Mouse (Mus musculus) cerebellum, adult 2 months (tissue): ENCODE data around the gene Ror1. TPM values are rescaled to one million over a fixed set of nuclear protein-coding genes. Genes with fewer than 3 reads are reported as not detected.

Experiments
- DNase-seq, 2 experiments: peaks; one replicate each; pipeline ENCODE4 v3.0.0; 2021
- H3K27ac ChIP-seq: fragments of 200-500 bp; 2 replicates; pipeline ENCODE4 v1.5.1; 2012; ENCODE audit warnings: low read length, control low read depth, inconsistent platforms; ENCODE audit not compliant: insufficient read depth
- H3K27me3 ChIP-seq: fragments of 200-500 bp; 2 replicates; pipeline ENCODE4 v1.6.1; 2012; ENCODE audit warnings: inconsistent platforms, mild to moderate bottlenecking, low read length, moderate library complexity; ENCODE audit not compliant: control insufficient read depth, insufficient read depth
- H3K4me1 ChIP-seq: fragments of 200-500 bp; 2 replicates; pipeline ENCODE4 v1.6.1; 2011; ENCODE audit warnings: low read length; ENCODE audit not compliant: control insufficient read depth, insufficient read depth
- H3K4me3 ChIP-seq: fragments of 200-500 bp; replicated peaks from 2 replicates; pipeline ENCODE3; 2011; ENCODE audit warnings: mild to moderate bottlenecking, low read depth, low read length, control low read depth; ENCODE audit not compliant: insufficient read depth
- CTCF ChIP-seq: fragments of 200-500 bp; IDR thresholded peaks from 2 replicates; pipeline ENCODE4 v1.5.1; 2011; ENCODE audit warnings: low read depth, mild to moderate bottlenecking, control low read depth, low read length, moderate library complexity, borderline replicate concordance; ENCODE audit not compliant: insufficient read depth
- POLR2A ChIP-seq: fragments of 200-500 bp; IDR thresholded peaks from 2 replicates; pipeline ENCODE4 v1.6.1; 2011; ENCODE audit warnings: low read length, control low read depth, borderline replicate concordance; ENCODE audit not compliant: insufficient read depth
- WGBS: fragments of 180-500 bp; shearing (Covaris S2); methylation state at CpG from one replicate; pipeline ENCODE4 v1.1.7; 2018; 5-methylcytosine and 5-hydroxymethylcytosine counted together
- polyA plus RNA-seq: library from polyadenylated mRNA; depleted of rRNA; stranded (reverse); fragments of >200 nt; gene quantifications from 2 replicates; pipeline ENCODE4 v1.2.3, GENCODE M21; 2012

The Ror1 gene
- polyA plus RNA-seq, 1 experiment = 3.8 TPM

DNA sequence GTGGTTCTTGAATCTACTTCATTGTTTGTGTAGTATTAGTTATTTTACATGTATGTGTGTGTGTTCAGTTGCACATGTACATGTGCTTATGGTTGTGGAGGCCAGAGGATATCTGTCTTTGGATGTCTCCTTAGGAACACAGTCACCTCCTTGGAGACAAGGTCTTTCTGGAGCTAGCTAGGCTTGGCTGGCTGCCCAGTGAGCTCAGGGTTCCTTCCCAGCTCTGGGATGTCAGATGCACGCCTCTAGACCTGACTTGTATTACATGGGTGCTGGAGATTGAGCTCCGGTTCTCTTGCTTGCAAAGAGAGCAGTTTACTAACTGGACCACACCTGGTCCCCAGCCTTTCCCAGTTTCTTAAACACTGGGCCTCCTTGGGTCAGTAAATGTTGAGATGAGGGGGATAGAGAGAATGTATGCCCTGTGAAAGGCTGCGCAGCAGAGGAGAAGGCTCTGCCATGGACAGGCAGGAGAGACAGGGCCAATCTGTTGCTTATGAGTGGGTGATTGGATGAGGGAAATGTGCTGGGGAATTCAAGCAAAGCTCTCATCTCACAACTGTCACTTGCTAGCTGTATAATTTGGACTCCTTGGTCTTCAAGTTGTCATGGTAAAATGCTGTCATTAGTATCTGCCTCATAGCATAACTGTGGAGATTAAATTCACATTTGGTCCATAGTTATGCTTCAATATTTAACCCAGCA, 35.3 kb downstream of the Ror1 start:
- WGBS = 71% methylated on average over 3 of the region's 3 CpGs
- TF ChIP-seq CTCF = no peak
- no peak for TF ChIP-seq POLR2A
- Histone ChIP-seq H3K4me1 (peaks cover 29% of the 10 kb centered on the region), H3K27ac (no peak overlapping the region), H3K4me3 (no peak overlapping the region), H3K27me3 (no peaks in the 10 kb centered on the region)
- DNase-seq = peak in 1 of 2 experiments; percentile 28

DNA sequence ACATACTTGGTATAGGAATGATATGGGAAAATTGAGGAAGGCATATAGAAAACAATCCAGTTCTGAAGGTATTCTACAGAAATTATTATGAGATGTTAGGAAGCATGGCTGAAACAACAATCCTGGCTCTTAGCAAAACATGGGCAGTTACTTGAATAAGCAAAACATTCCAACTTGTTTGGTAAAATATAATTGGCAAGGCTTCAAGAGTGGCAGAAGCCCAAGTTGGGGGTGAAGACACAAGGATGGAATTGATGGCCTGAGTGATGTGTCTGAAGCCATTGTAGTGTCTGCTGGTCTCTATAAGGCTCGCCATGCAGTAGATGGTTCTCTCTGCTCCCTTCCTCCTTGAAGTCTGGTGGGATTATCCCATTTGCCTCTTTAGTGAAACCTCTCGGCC, 35.9 kb downstream of the Ror1 start:
- no peak overlapping the region for H3K27ac ChIP-seq
- DNase-seq = no peak
- H3K4me1 ChIP-seq = peaks cover 26% of the 10 kb centered on the region
- TF ChIP-seq CTCF = no peak
- no peak for TF ChIP-seq POLR2A
- H3K4me3 ChIP-seq = no peak overlapping the region
- no peaks in the 10 kb centered on the region for H3K27me3 ChIP-seq
- 99% methylated on average over 2 of the region's 2 CpGs for WGBS

DNA sequence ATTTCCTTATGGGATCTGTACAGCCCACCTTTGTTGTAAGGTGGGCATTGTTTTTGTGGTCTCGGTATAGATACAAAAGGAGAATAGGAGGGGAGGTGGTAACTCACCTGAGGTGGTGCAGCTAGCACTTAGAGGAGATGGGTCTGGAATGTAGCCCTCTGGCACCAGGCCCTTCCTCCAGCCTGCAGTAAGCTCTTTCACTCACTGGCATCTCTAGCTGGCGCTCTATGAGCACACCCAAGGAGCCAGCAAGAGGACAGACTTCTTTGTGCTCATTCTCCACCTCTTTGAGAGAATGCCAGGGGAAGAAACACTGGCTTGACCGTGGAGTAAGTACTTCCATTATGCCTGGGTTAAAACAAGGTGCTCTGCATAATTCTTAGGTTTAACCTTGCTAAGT, 36.7 kb downstream of the Ror1 start:
- no peaks in the 10 kb centered on the region for H3K27me3 ChIP-seq
- DNase-seq = peak in 1 of 2 experiments; percentile 55
- no peak overlapping the region for H3K4me3 ChIP-seq
- no peak for TF ChIP-seq POLR2A
- no peak for TF ChIP-seq CTCF
- H3K4me1 ChIP-seq = peaks cover 19% of the 10 kb centered on the region
- no peak overlapping the region for H3K27ac ChIP-seq
- WGBS = 53% methylated on average over 3 of the region's 3 CpGs

DNA sequence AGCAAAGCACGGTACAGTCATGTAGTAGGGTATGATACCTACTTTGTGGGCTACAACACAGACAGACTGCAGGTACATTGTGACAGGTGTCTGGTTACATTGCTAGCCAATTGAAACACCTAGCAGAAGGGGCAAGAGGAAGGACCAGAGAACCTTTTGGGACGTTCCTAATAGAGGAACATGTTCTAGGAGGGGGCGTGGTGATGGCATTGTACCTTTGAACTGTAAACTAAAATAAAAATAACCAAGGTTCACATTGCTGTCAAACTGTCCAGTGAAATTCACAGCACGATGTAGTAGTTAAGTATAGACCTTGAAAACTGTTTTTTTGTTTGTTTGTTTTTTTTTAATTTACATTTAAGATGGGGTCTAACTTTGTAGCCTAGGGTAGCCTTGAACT, 40.5 kb downstream of the Ror1 start:
- TF ChIP-seq CTCF = no peak
- TF ChIP-seq POLR2A = no peak
- 96% methylated on average over 4 of the region's 4 CpGs for WGBS
- DNase-seq = no peak

DNA sequence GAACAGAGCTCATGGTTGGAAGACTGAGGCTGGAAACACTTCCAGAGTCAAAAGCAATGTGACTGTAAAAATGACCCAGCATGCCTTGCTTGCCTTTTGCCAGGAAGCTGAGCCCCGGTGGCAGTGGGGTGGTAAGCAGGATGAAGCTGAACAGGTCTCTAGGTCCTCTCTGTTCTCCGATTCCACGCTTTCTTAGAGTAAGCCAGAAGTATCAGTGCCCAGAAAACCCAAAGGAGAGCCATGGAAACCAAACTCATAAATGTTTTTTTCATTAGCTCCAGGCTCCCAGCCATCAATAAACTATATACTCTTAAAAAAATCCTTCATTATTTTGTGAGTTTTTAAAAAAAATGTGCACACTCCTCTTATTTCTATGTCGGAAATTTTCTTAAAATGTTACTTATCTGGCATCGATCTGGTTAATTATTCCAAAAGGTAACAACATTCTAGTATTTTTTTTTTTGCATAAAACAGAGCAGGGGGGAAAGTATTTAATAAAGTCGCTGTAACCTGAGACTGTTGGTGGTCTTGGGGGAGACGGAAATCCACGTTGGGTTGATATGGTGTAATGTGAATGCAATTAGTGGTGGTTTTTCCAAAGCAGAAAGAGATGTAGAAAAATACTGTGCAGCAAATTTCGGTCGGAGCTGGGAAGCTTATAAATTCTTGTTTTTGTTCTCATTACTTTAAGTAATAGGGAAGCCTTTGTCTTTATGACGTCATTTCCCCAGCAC, 41.7 kb downstream of the Ror1 start:
- no peak overlapping the region for H3K4me3 ChIP-seq
- no peaks in the 10 kb centered on the region; the same call in 1 of the 2 replicates for H3K27me3 ChIP-seq
- DNase-seq = no peak
- TF ChIP-seq POLR2A (no peak), CTCF (no peak)
- 90% methylated on average over 11 of the region's 11 CpGs for WGBS
- no peak overlapping the region for H3K27ac ChIP-seq
- peaks cover 3% of the 10 kb centered on the region; the same call in 1 of the 2 replicates for H3K4me1 ChIP-seq

More for the DNA sequence above, 40.5 kb downstream of the Ror1 start:
- Histone ChIP-seq H3K4me1 (peaks cover 3% of the 10 kb centered on the region; the same call in 1 of the 2 replicates), H3K27me3 (no peaks in the 10 kb centered on the region; the same call in 1 of the 2 replicates), H3K4me3 (no peak overlapping the region), H3K27ac (no peak overlapping the region)

DNA sequence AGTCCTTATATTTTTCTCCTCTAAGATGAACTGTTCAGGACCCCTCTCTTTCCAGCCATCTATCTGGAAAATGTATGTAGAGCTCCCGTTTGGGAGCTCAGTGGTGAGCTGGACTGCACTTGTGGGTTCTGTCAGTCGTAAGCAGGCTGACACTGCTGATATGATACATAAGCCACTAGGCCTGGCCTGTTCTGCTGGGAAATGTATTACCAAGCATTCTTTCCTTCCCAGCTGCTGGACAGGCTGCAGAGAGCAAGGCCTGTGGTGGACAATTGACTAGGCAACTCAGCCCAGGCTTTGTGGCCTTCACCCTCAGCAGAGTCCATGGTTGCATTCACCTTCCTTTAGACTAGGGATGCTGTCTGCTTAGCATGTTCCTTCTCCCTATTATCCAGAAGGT, 46.0 kb downstream of the Ror1 start:
- Histone ChIP-seq H3K27me3 (no peaks in the 10 kb centered on the region; the same call in 1 of the 2 replicates), H3K4me3 (no peak overlapping the region), H3K27ac (no peak overlapping the region), H3K4me1 (no peaks in the 10 kb centered on the region)
- TF ChIP-seq POLR2A = no peak
- no peak for TF ChIP-seq CTCF
- 68% methylated on average over 2 of the region's 2 CpGs for whole genome bisulfite sequencing
- no peak for DNase-seq

DNA sequence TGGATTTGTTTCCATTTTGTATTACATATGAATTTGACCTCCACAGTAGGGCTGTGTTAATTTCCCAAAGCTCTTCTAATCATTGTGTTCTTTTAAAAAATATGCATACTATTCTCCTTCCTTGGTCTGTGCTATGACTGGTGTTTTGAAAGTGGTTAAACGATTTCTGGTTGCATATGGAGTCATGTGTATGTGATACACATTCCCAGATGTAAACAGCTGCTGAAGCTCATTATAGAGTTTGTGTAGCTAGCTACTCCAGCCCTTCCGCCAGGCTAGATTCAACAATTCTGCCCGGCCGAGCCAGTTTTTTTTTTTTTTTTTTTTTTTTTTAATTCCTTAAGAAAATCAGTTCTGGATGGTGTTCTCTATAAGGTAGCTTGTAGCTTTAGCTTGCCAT, 49.2 kb downstream of the Ror1 start:
- WGBS = 87% methylated on average over 4 of the region's 4 CpGs
- H3K27ac ChIP-seq = no peak overlapping the region
- H3K4me3 ChIP-seq = no peak overlapping the region
- no peak for DNase-seq
- TF ChIP-seq CTCF (no peak), POLR2A (no peak)
- no peaks in the 10 kb centered on the region for H3K27me3 ChIP-seq
- no peaks in the 10 kb centered on the region for H3K4me1 ChIP-seq

DNA sequence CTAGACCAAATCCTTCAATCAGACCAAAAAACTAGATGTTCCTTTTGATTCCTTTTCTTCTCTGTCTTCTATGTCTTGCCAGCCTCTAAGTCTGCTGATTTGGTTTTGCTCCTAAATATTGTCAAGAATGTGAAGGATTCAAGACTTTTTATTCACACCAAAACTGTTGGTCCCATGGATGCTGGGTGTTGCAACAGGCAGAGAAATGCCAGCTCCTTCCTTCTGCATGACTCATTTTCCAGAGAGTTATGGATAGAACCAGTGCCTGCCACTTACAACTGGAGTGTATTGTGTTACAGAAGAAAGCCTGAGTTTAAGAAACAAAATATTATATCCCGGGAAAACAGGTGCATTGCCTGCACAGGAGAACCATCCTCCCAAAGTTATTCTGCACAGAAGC, 55.2 kb downstream of the Ror1 start:
- H3K27me3 ChIP-seq = no peaks in the 10 kb centered on the region
- no peak overlapping the region for H3K4me3 ChIP-seq
- no peak for TF ChIP-seq POLR2A
- no peak for TF ChIP-seq CTCF
- 95% methylated on average over 1 of the region's 1 CpGs for WGBS
- no peak for DNase-seq
- H3K4me1 ChIP-seq = no peaks in the 10 kb centered on the region
- H3K27ac ChIP-seq = no peak overlapping the region
